Mouse (Mus musculus): ENCODE data around the gene Rbmxl1. TPM values are rescaled to one million over a fixed set of nuclear protein-coding genes. Genes with fewer than 3 reads are reported as not detected.

Rbmxl1 gene
- polyA plus RNA-seq, 1 experiment from 2014 or later = 207 TPM

GRCm38 (mm10) chr8:78467889-78468288 is 40.8 kb downstream of the Rbmxl1 start:
- Histone ChIP-seq H3K4me1 (replicated peaks) (no peaks in the 10 kb centered on the region), H3K9me3 (no peaks in the 10 kb centered on the region), H3K36me3 (no peaks in the 10 kb centered on the region), H3K9ac (no peak overlapping the region), H3K4me2 (replicated peaks) (no peak overlapping the region), H3K4me3 (replicated peaks) (no peak overlapping the region), H3K27ac (no peak overlapping the region), H3K27me3 (replicated peaks) (no peaks in the 10 kb centered on the region)
- ATAC-seq = no peak
- 93% methylated on average over 2 of the region's 2 CpGs for WGBS

GRCm38 (mm10) chr8:78463941-78464340 is 44.8 kb downstream of the Rbmxl1 start:
- 58% methylated on average over 2 of the region's 2 CpGs for WGBS
- Histone ChIP-seq H3K27me3 (replicated peaks) (no peaks in the 10 kb centered on the region), H3K4me1 (replicated peaks) (no peaks in the 10 kb centered on the region), H3K27ac (no peak overlapping the region), H3K36me3 (no peaks in the 10 kb centered on the region), H3K4me2 (replicated peaks) (no peak overlapping the region), H3K9me3 (no peaks in the 10 kb centered on the region), H3K4me3 (replicated peaks) (no peak overlapping the region), H3K9ac (no peak overlapping the region)
- no peak for ATAC-seq

GRCm38 (mm10) chr8:78456441-78456840 is 52.3 kb downstream of the Rbmxl1 start:
- H3K4me3 ChIP-seq (replicated peaks) = no peak overlapping the region
- H3K4me2 ChIP-seq (replicated peaks) = no peak overlapping the region
- no peak for ATAC-seq
- WGBS = 79% methylated on average over 3 of the region's 3 CpGs
- no peaks in the 10 kb centered on the region for H3K9me3 ChIP-seq
- H3K4me1 ChIP-seq (replicated peaks) = no peaks in the 10 kb centered on the region
- H3K36me3 ChIP-seq = no peaks in the 10 kb centered on the region
- H3K27ac ChIP-seq = no peak overlapping the region
- no peak overlapping the region for H3K9ac ChIP-seq
- H3K27me3 ChIP-seq (replicated peaks) = no peaks in the 10 kb centered on the region

Other genes starting within 250 kb of the Rbmxl1 start
- gene Pou4f2, start 72.3 kb downstream of the Rbmxl1 start, polyA plus RNA-seq (2015; fragmentation: Nextera tagmentation; extraction: Ambion mirVana) = not detected in 2 replicates
- 16.5 and 17.0 TPM in 2 replicates for gene Slc10a7, start 448 bp upstream of the Rbmxl1 start, polyA plus RNA-seq (2015; fragmentation: Nextera tagmentation; extraction: Ambion mirVana)